Mouse (Mus musculus) kidney, postnatal 14 days (tissue): Measurements from ENCODE around the gene Arid3a.

Experiments used
- DNase-seq: peaks from one replicate; pipeline ENCODE4 v3.0.0; 2022; ENCODE audit warnings: mixed read lengths

Gene Arid3a

GRCm38 (mm10) chr10:80001945-80002344 is 75.1 kb downstream of the Arid3a start:
- DNase-seq, result no peak

DNA sequence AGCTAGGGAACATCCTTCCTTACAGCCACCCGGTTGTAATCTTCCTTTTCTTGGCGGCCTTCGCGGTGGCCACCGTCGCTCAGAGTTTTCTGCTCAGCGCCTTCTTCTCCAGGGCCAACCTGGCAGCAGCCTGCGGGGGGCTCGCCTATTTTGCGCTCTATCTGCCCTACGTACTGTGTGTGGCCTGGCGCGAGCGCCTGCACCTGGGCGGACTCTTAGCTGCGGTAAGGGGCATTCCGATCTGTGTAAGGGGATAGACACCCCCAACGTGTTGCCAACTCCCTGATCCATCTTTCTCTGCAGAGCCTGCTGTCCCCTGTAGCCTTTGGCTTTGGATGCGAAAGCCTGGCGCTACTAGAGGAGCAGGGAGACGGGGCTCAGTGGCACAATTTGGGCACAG is 76.0 kb downstream of the Arid3a start:
- no peak for DNase-seq

DNA sequence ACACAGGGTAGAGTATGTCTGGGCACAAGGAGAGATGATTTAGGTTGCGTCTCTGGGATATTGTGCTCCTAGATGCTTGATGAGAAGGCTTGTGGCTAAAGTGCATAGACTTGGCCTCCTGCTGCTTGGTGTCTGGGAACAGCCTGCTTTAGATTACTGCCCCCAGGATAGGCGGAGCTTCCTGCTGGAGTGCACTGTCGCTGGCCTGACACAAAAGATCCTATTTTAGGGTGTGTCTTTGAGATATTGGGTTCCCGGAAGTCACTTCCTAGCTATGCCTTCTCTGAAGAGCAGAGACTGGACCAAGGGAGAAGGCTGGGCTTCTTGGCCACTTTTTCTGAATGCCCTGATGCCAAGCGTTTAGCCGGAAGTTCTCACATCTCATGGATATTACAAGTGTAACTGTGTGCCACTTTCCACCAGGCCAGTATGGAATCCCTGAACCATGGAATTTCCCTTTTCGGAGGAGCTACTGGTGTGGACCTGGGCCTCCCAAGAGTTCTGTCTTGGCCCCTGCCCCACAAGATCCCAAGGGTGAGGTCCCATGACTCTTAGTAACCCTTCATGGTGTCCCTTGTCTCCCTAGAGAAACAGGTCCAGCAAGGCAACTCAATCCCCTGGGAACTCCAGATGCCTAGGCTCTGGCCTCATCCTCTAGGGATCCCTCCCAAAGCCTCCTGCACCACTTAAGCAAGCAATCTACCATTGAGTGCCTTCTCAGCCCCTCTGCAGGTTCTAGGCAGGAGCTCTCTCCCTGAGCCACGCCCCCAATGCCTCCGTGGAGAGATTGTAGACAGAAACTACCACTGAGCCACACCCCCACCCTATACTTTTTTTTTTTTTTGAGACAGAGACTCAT is 76.8 kb downstream of the Arid3a start:
- no peak for DNase-seq

DNA sequence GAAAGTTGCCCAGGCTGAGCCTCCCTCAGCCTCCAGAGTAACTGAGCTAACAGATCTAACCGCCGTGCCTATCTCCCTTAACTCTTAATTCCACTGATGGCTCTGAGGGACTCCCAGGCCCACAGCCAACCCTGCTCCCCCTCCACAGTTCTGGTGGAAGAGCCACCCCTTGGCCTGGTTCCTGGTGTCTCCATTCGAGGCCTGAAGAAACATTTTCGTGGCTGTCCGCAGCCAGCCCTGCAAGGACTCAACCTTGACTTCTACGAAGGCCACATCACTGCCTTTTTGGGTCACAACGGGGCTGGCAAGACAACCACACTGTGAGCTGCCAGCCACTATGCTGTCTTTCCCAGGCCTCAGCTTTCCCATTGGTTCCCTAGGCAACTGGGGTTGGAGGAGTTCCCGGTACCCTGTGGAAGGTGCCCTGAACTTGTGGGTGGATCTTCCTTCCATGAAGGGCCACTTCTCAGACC is 77.4 kb downstream of the Arid3a start:
- DNase-seq, result no peak
